Mouse (Mus musculus): ENCODE data around the gene Ppp2r5c. TPM values are rescaled to one million over a fixed set of nuclear protein-coding genes. Genes with fewer than 3 reads are reported as not detected.

Ppp2r5c gene
- total and polyA plus RNA-seq, 2 experiments from 2014 or later = 178 to 183 TPM

DNA sequence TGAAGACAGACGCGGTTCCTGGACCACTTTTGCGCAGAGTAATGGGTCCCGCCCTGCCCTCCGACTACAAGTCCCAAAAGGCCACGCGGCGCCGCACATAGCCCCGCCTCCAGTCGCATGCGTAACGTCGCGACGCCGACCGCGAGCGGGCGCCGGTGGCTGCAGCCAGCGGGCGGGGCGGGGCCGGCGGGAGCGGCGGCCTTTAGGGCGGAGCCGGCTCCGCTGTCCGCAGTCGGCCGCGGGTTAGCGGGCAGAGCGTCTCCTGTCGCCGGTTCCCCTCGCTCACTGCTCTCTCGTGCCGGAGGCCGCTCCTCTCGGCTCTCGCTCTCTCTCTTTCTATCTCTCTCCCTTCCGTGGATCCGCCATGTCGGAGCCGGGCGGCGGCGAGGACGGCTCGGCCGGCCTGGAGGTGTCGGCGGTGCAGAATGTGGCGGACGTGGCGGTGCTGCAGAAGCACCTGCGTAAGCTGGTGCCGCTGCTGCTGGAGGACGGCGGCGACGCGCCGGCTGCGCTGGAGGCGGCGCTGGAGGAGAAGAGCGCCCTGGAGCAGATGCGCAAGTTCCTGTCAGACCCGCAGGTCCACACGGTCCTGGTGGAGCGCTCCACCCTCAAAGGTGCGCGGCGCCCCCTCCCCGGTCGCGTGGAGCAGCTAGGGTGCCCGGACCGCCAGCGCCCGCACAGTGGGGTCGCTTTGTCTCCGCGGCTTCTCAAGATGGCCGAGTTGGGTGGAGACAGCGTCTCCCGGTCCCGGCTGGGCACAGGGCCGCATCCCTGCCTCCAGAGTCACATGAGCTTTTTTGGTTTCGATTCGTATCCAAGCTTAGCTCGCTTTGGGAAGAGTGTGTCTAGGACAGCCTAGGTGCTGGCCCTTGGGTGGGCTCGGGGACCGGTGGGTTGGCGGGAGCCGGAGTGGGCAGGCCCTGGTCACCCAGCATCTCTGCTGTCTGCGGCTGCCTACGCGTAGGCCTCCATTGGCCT lies 154.6 kb downstream of the Ppp2r5c start, which contains the start of gene Dync1h1:
Dync1h1 (plus strand) TSS at position 212 of the 978 bp plus-strand sequence.
- Histone ChIP-seq H3K9ac (replicated peaks; ENCODE audit: low read length, poor library complexity, severe bottlenecking) (peak within 1 kb of the TSS; percentile 99), H3K27ac (ENCODE audit: low read depth, low read length) (peak within 1 kb of the TSS; percentile 98), H3K9me3 (ENCODE audit: low read length) (no peaks in the 10 kb centered on the region), H3K27me3 (ENCODE audit: insufficient read depth, low read length) (no peaks in the 10 kb centered on the region), H3K4me3 (ENCODE audit: low read depth, low read length) (peak within 1 kb of the TSS; percentile 93), H3K36me3 (ENCODE audit: insufficient read depth, low read length) (no peaks in the 10 kb centered on the region), H3K4me2 (ENCODE audit: low read depth, low read length, poor library complexity, severe bottlenecking) (peak within 1 kb of the TSS; percentile 72), H3K4me1 (ENCODE audit: insufficient read depth, low read length) (peaks cover 16% of the 10 kb centered on the region; the same call in 1 of the 2 replicates)
- TF ChIP-seq CTCF (IDR thresholded peaks at IDR 0.05) = 0 out of 2 replicates have a peak, but pooled peaks have one; percentile 4
- ATAC-seq (ENCODE audit: low FRiP score) (peak; percentile 93), DNase-seq (ENCODE audit: low spot score) (peak; percentile 96)
- WGBS = under 1% methylated on average over 83 of the region's 105 CpGs

- Histone ChIP-seq H3K4me3 (ENCODE audit: low read depth, low read length) (no peak overlapping the region), H3K36me3 (ENCODE audit: insufficient read depth, low read length) (no peaks in the 10 kb centered on the region), H3K9ac (replicated peaks; ENCODE audit: low read length, poor library complexity, severe bottlenecking) (no peak overlapping the region), H3K4me1 (ENCODE audit: insufficient read depth, low read length) (peaks cover 7% of the 10 kb centered on the region; the same call in 1 of the 2 replicates), H3K27me3 (ENCODE audit: insufficient read depth, low read length) (no peaks in the 10 kb centered on the region), H3K9me3 (ENCODE audit: low read length) (no peaks in the 10 kb centered on the region), H3K4me2 (ENCODE audit: low read depth, low read length, poor library complexity, severe bottlenecking) (no peak overlapping the region), H3K27ac (ENCODE audit: low read depth, low read length) (no peak overlapping the region)
- TF ChIP-seq CTCF (IDR thresholded peaks at IDR 0.05) = no peak
- 92% methylated on average over 3 of the region's 3 CpGs for WGBS
- ATAC-seq (ENCODE audit: low FRiP score) = no peak
- no peak for DNase-seq (ENCODE audit: low spot score)
These were observed 159.2 kb downstream of the Ppp2r5c start for GRCm38 (mm10) chr12:110606161-110606560.

DNA sequence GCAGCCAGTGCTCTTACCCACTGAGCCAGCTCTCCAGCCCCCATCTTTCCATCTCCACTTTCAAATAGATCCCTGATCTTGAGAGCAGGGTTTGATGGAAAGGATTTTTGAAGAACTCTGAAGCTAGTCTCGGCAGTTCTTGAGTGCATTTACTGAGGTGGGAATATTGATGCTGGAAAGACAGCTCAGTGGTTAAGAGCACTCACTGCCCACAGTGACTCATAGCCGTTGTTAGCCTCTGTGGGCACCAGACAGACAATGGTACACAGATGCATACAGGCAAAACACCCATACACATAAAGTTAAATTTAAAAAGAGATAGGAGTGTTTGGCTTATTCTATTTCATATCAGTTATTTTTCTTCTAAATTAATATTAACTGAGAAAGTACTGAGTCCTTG lies 159.8 kb downstream of the Ppp2r5c start:
- Histone ChIP-seq H3K4me2 (ENCODE audit: low read depth, low read length, poor library complexity, severe bottlenecking) (no peak overlapping the region), H3K27me3 (ENCODE audit: insufficient read depth, low read length) (no peaks in the 10 kb centered on the region), H3K9ac (replicated peaks; ENCODE audit: low read length, poor library complexity, severe bottlenecking) (no peak overlapping the region), H3K4me3 (ENCODE audit: low read depth, low read length) (no peak overlapping the region), H3K36me3 (ENCODE audit: insufficient read depth, low read length) (0 out of 2 replicates have a peak, but pooled peaks cover under 1% of the 10 kb centered on the region), H3K27ac (ENCODE audit: low read depth, low read length) (no peak overlapping the region), H3K9me3 (ENCODE audit: low read length) (no peaks in the 10 kb centered on the region), H3K4me1 (ENCODE audit: insufficient read depth, low read length) (peaks cover 7% of the 10 kb centered on the region; the same call in 1 of the 2 replicates)
- DNase-seq (ENCODE audit: low spot score) = no peak
- WGBS = 88% methylated on average over 2 of the region's 2 CpGs
- ATAC-seq (ENCODE audit: low FRiP score) = no peak
- TF ChIP-seq CTCF (IDR thresholded peaks at IDR 0.05) = no peak

- peak; percentile 25; the same call in 1 of the 2 replicates for TF ChIP-seq CTCF (IDR thresholded peaks at IDR 0.05)
- H3K9me3 ChIP-seq (ENCODE audit: low read length) = no peaks in the 10 kb centered on the region
- H3K36me3 ChIP-seq (ENCODE audit: insufficient read depth, low read length) = peaks cover 13% of the 10 kb centered on the region; the same call in 1 of the 2 replicates
- no peak overlapping the region for H3K4me3 ChIP-seq (ENCODE audit: low read depth, low read length)
- no peak overlapping the region for H3K9ac ChIP-seq (replicated peaks; ENCODE audit: low read length, poor library complexity, severe bottlenecking)
- H3K27me3 ChIP-seq (ENCODE audit: insufficient read depth, low read length) = no peaks in the 10 kb centered on the region
- ATAC-seq (ENCODE audit: low FRiP score) (0 out of 2 replicates have a peak, but pooled peaks have one; percentile 28), DNase-seq (ENCODE audit: low spot score) (peak; percentile 22)
- no peak overlapping the region for H3K4me2 ChIP-seq (ENCODE audit: low read depth, low read length, poor library complexity, severe bottlenecking)
- WGBS = 76% methylated on average over 11 of the region's 11 CpGs
- H3K4me1 ChIP-seq (ENCODE audit: insufficient read depth, low read length) = peaks cover 2% of the 10 kb centered on the region; the same call in 1 of the 2 replicates
- H3K27ac ChIP-seq (ENCODE audit: low read depth, low read length) = no peak overlapping the region
These were observed 161.7 kb downstream of the Ppp2r5c start for GRCm38 (mm10) chr12:110608460-110609152.

GRCm38 (mm10) chr12:110609153-110609497 lies 162.2 kb downstream of the Ppp2r5c start:
- Histone ChIP-seq H3K4me2 (ENCODE audit: low read depth, low read length, poor library complexity, severe bottlenecking) (no peak overlapping the region), H3K4me3 (ENCODE audit: low read depth, low read length) (no peak overlapping the region), H3K4me1 (ENCODE audit: insufficient read depth, low read length) (no peaks in the 10 kb centered on the region; the same call in 1 of the 2 replicates), H3K9ac (replicated peaks; ENCODE audit: low read length, poor library complexity, severe bottlenecking) (no peak overlapping the region), H3K9me3 (ENCODE audit: low read length) (no peaks in the 10 kb centered on the region), H3K27me3 (ENCODE audit: insufficient read depth, low read length) (no peaks in the 10 kb centered on the region), H3K36me3 (ENCODE audit: insufficient read depth, low read length) (peaks cover 18% of the 10 kb centered on the region), H3K27ac (ENCODE audit: low read depth, low read length) (no peak overlapping the region)
- ATAC-seq (ENCODE audit: low FRiP score) (0 out of 2 replicates have a peak, but pooled peaks have one; percentile 8), DNase-seq (ENCODE audit: low spot score) (no peak)
- no peak for TF ChIP-seq CTCF (IDR thresholded peaks at IDR 0.05)
- 81% methylated on average over 9 of the region's 9 CpGs for WGBS

Data from midbrain, postnatal 0 days (tissue).